Comparison of ENCODE assay signal across 22 mouse cellular contexts in the genomic region with DNA sequence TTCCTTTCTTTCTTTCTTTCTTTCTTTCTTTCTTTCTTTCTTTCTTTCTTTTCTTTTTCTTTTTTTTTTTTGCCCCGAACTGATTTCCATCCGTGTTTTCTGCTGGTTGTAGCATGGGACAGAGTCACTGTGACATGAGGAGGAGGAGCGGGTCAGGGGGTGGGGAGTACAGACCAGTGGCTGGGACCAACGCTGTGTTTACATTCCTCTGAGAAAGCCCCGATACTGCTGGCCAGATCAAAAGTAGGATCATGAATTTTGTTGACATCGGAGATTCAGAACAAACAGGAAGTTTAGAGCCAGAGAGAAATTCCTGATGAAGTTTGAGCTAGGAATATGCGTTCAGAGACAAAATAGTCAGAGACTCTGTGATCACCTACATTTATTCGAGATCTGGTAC.
DNase-seq lines count a peak whose midpoint lies in the region; ATAC-seq lines count a peak whose summit lies in the region.
"Had no signal": no experiment of that assay in that cellular context is flagged by ENCODE, and none has a peak within 500 bp of the region (broad histone marks: within the 10 kb centered on the region; RNA-seq: fewer than 3 reads in every experiment).

No protein-coding gene starts in this region.

- H3K27me3 ChIP-seq in kidney, embryonic 16.5 days (ENCODE audit: insufficient read depth, low read length): no peaks in the 10 kb centered on the region
- no peaks in the 10 kb centered on the region for H3K27me3 ChIP-seq in lung, embryonic 15.5 days
- H3K27me3 ChIP-seq: heart, embryonic 15.5 days; limb, embryonic 15.5 days; neural tube, embryonic 12.5 days had no signal

- H3K4me2 ChIP-seq in kidney, embryonic 16.5 days (replicated peaks; ENCODE audit: low read depth, low read length): no peak overlapping the region
- H3K4me2 ChIP-seq in lung, embryonic 15.5 days: peak overlapping the region; percentile 18; the same call in 1 of the 2 replicates
- H3K4me2 ChIP-seq: heart, embryonic 15.5 days; hindbrain, embryonic 14.5 days; limb, embryonic 15.5 days; neural tube, embryonic 12.5 days had no signal

- 41% methylated on average over 8 of the region's 8 CpGs for WGBS in kidney, embryonic 16.5 days
- WGBS in lung, embryonic 15.5 days: 21% methylated on average over 8 of the region's 8 CpGs

- H3K9me3 ChIP-seq in kidney, embryonic 16.5 days (ENCODE audit: low read length): no peaks in the 10 kb centered on the region
- no peaks in the 10 kb centered on the region for H3K9me3 ChIP-seq in lung, embryonic 15.5 days
- H3K9me3 ChIP-seq: heart, embryonic 15.5 days; limb, embryonic 15.5 days; neural tube, embryonic 12.5 days had no signal

- ATAC-seq in kidney, embryonic 16.5 days (ENCODE audit: low FRiP score, low TSS enrichment): peak; percentile 78; the same call in 1 of the 2 replicates
- ATAC-seq in lung, embryonic 15.5 days (ENCODE audit: borderline replicate concordance, extremely low read depth, low FRiP score, low TSS enrichment): peak; percentile 64; the same call in 1 of the 2 replicates
- ATAC-seq in monocyte, adult 5-6 weeks (replicated peaks; ENCODE audit: insufficient number of reproducible peaks, low FRiP score, low TSS enrichment, poor library complexity, severe bottlenecking): no peak
- ATAC-seq: forebrain, postnatal 0 days; inflammation-experienced regulatory T-cells, adult 6 months had no signal

- peaks cover 16% of the 10 kb centered on the region for H3K4me1 ChIP-seq in kidney, embryonic 16.5 days (ENCODE audit: insufficient read depth, low read length)
- 0 out of 2 replicates have a peak, but pooled peaks cover 3% of the 10 kb centered on the region for H3K4me1 ChIP-seq in lung, embryonic 15.5 days
- H3K4me1 ChIP-seq: heart, embryonic 15.5 days; limb, embryonic 15.5 days; neural tube, embryonic 12.5 days had no signal

- DNase-seq in kidney, adult 11 months: no peak
- no peak for DNase-seq in lung, postnatal 14 days
- DNase-seq in lung, postnatal 10 days: peak; percentile 63
- DNase-seq in layer of hippocampus, postnatal 10 days (ENCODE audit: low spot score in 2 of 2): no peak
- DNase-seq: adrenal gland, adult 2 months; cerebellum, adult 11-12 months; cerebellum, postnatal 10 days; forebrain, postnatal 0 days; heart, postnatal 4 days; left cerebral cortex, postnatal 4 days; midbrain, embryonic 14.5 days; retina, postnatal 1 day; right cerebral cortex, postnatal 25 days; thymus, postnatal 25 days had no signal

- H3K36me3 ChIP-seq in kidney, embryonic 16.5 days (ENCODE audit: insufficient read depth, low read length): no peaks in the 10 kb centered on the region
- H3K36me3 ChIP-seq in lung, embryonic 15.5 days: no peaks in the 10 kb centered on the region
- H3K36me3 ChIP-seq: heart, embryonic 15.5 days; limb, embryonic 15.5 days; neural tube, embryonic 12.5 days had no signal

- no peak overlapping the region for H3K4me3 ChIP-seq in kidney, embryonic 16.5 days (ENCODE audit: low read length)
- H3K4me3 ChIP-seq in lung, embryonic 15.5 days: no peak overlapping the region
- H3K4me3 ChIP-seq: heart, embryonic 15.5 days; limb, embryonic 15.5 days; neural tube, embryonic 12.5 days had no signal

- H3K27ac ChIP-seq in kidney, embryonic 16.5 days (ENCODE audit: low read length): no peak overlapping the region
- H3K27ac ChIP-seq in lung, embryonic 15.5 days: 0 out of 2 replicates have a peak overlapping the region, but pooled peaks have one; percentile 5
- H3K27ac ChIP-seq: heart, embryonic 15.5 days; hindbrain, embryonic 14.5 days; limb, embryonic 15.5 days; neural tube, embryonic 12.5 days had no signal

- no peak overlapping the region for H3K9ac ChIP-seq in kidney, embryonic 16.5 days (replicated peaks; ENCODE audit: low read length)
- no peak overlapping the region for H3K9ac ChIP-seq in lung, embryonic 15.5 days
- H3K9ac ChIP-seq: forebrain, postnatal 0 days; heart, embryonic 15.5 days; hindbrain, embryonic 14.5 days; limb, embryonic 15.5 days; neural tube, embryonic 12.5 days had no signal
